Mouse (Mus musculus) liver, embryonic 11.5 days (tissue): Measurements from ENCODE around the gene Sfmbt1. TPM values are rescaled to one million over a fixed set of nuclear protein-coding genes. Genes with fewer than 3 reads are reported as not detected.
"Not testable (repeated sequence)": the region's sequence is repeated elsewhere in the genome, so short reads cannot be mapped to it uniquely, and the experiment has no call there.

Source experiments
- ATAC-seq: fragments of 200-750 bp; cut with Nextera tagmentation; replicated peaks from 2 replicates; pipeline ENCODE4 v1.8.0; 2017; ENCODE audit warnings: moderate number of reproducible peaks, mild to moderate bottlenecking, moderate TSS enrichment, moderate library complexity; ENCODE audit not compliant: low FRiP score
- DNase-seq: peaks from one replicate; pipeline ENCODE4 v3.0.0-alpha.2; 2017; ENCODE audit warnings: low spot score
- H3K27ac ChIP-seq: fragments of 300-500 bp; sonication (generic); 2 replicates; pipeline ENCODE4 v1.5.1; 2014; ENCODE audit warnings: mild to moderate bottlenecking, low read depth, low read length, control low read depth
- H3K27me3 ChIP-seq: fragments of 300-500 bp; sonication (generic); replicated peaks from 2 replicates; pipeline ENCODE4 v1.6.1; 2014; ENCODE audit warnings: low read length, mixed read lengths; ENCODE audit not compliant: control insufficient read depth, insufficient read depth
- H3K36me3 ChIP-seq: fragments of 300-500 bp; sonication (generic); 2 replicates; pipeline ENCODE4 v1.6.1; 2014; ENCODE audit warnings: mild to moderate bottlenecking, low read length, moderate library complexity, mixed read lengths; ENCODE audit not compliant: control insufficient read depth, insufficient read depth
- H3K4me1 ChIP-seq: fragments of 300-500 bp; sonication (generic); replicated peaks from 2 replicates; pipeline ENCODE4 v1.6.1; 2014; ENCODE audit warnings: low read length, mixed read lengths; ENCODE audit not compliant: control insufficient read depth, insufficient read depth
- H3K4me2 ChIP-seq: fragments of 300-500 bp; sonication (generic); 2 replicates; pipeline ENCODE4 v1.6.1; 2014; ENCODE audit warnings: mild to moderate bottlenecking, control low read depth, moderate library complexity
- H3K4me3 ChIP-seq: fragments of 300-500 bp; sonication (generic); 2 replicates; pipeline ENCODE4 v1.5.1; 2014; ENCODE audit warnings: low read depth, low read length, control low read depth
- H3K9ac ChIP-seq: fragments of 300-500 bp; sonication (generic); 2 replicates; pipeline ENCODE4 v1.6.1; 2014; ENCODE audit warnings: low read depth, low read length, control low read depth
- H3K9me3 ChIP-seq: fragments of 300-500 bp; sonication (generic); 2 replicates; pipeline ENCODE4 v1.6.1; 2016; ENCODE audit warnings: low read length, inconsistent platforms, mixed read lengths; ENCODE audit not compliant: control insufficient read depth
- WGBS: fragments of 180-500 bp; shearing (Covaris S2); extraction: QIAGEN DNeasy Blood & Tissue Kit; methylation state at CpG from one replicate; pipeline ENCODE4 v1.1.7; 2014; 5-methylcytosine and 5-hydroxymethylcytosine counted together
- polyA plus RNA-seq: library from polyadenylated mRNA; unstranded; fragments of >200 nt; fragmentation: Nextera tagmentation; extraction: Ambion mirVana; gene quantifications from 2 replicates; pipeline ENCODE4 v1.2.1, GENCODE M21; 2014

Sfmbt1 gene
- polyA plus RNA-seq, 1 experiment from 2014 or later, result 23.0 TPM

- Histone ChIP-seq H3K4me3 (no peak overlapping the region), H3K4me1 (peaks cover 3% of the 10 kb centered on the region; the same call in 1 of the 2 replicates), H3K9ac (no peak overlapping the region), H3K27ac (peak overlapping the region; percentile 70), H3K9me3 (no peaks in the 10 kb centered on the region), H3K27me3 (no peaks in the 10 kb centered on the region), H3K36me3 (no peaks in the 10 kb centered on the region), H3K4me2 (peak overlapping the region; percentile 35)
- 46% methylated on average over 8 of the region's 8 CpGs for WGBS
- peak; percentile 79 for ATAC-seq
- peak; percentile 40 for DNase-seq
Measured at GRCm38 (mm10) chr14:30704098-30704855, 10.4 kb upstream of the Sfmbt1 start.

- H3K4me2 ChIP-seq, result no peak overlapping the region
- H3K9me3 ChIP-seq, result no peaks in the 10 kb centered on the region
- 89% methylated on average over 2 of the region's 2 CpGs for WGBS
Measured at GRCm38 (mm10) chr14:30711892-30712291, 2.8 kb upstream of the Sfmbt1 start.

GRCm38 (mm10) chr14:30713769-30714168 lies 880 bp upstream of the Sfmbt1 start:
- Histone ChIP-seq H3K36me3 (no peaks in the 10 kb centered on the region), H3K4me2 (no peak overlapping the region), H3K27ac (no peak overlapping the region), H3K9ac (no peak overlapping the region), H3K4me1 (peaks cover 6% of the 10 kb centered on the region; the same call in 1 of the 2 replicates), H3K4me3 (no peak overlapping the region), H3K27me3 (0 out of 2 replicates have a peak, but pooled peaks cover 4% of the 10 kb centered on the region), H3K9me3 (no peaks in the 10 kb centered on the region)
- DNase-seq, result no peak
- 81% methylated on average over 1 of the region's 1 CpGs for WGBS
- ATAC-seq, result no peak

More at GRCm38 (mm10) chr14:30711892-30712291, 2.8 kb upstream of the Sfmbt1 start:
- Histone ChIP-seq H3K27me3 (0 out of 2 replicates have a peak, but pooled peaks cover 4% of the 10 kb centered on the region), H3K36me3 (no peaks in the 10 kb centered on the region), H3K4me3 (no peak overlapping the region), H3K9ac (no peak overlapping the region), H3K27ac (no peak overlapping the region), H3K4me1 (peaks cover 4% of the 10 kb centered on the region; the same call in 1 of the 2 replicates)
- ATAC-seq (no peak), DNase-seq (peak; percentile 21)

- Histone ChIP-seq H3K9ac (peak overlapping the region; percentile 97), H3K27ac (peak overlapping the region; percentile 95), H3K4me3 (peak overlapping the region; percentile 91), H3K27me3 (0 out of 2 replicates have a peak, but pooled peaks cover 4% of the 10 kb centered on the region), H3K9me3 (no peaks in the 10 kb centered on the region), H3K4me2 (peak overlapping the region; percentile 97), H3K4me1 (peaks cover 8% of the 10 kb centered on the region; the same call in 1 of the 2 replicates), H3K36me3 (no peaks in the 10 kb centered on the region)
- ATAC-seq (peak; percentile 76; the same call in 1 of the 2 replicates), DNase-seq (peak; percentile 83)
- WGBS, result under 1% methylated on average over 54 of the region's 68 CpGs
Measured at GRCm38 (mm10) chr14:30715618-30716050, 985 bp downstream of the Sfmbt1 start.

GRCm38 (mm10) chr14:30716051-30716952 lies 1.7 kb downstream of the Sfmbt1 start:
- peak overlapping the region; percentile 97 for H3K9ac ChIP-seq
- H3K27ac ChIP-seq, result peak overlapping the region; percentile 95
- no peaks in the 10 kb centered on the region for H3K36me3 ChIP-seq
- H3K27me3 ChIP-seq, result 0 out of 2 replicates have a peak, but pooled peaks cover 4% of the 10 kb centered on the region
- peaks cover 8% of the 10 kb centered on the region; the same call in 1 of the 2 replicates for H3K4me1 ChIP-seq
- WGBS, result under 1% methylated on average over 96 of the region's 106 CpGs
- peak; percentile 73 for ATAC-seq
- peak overlapping the region; percentile 91 for H3K4me3 ChIP-seq
- DNase-seq, result peak; percentile 81
- no peaks in the 10 kb centered on the region for H3K9me3 ChIP-seq
- H3K4me2 ChIP-seq, result peak overlapping the region; percentile 97

- H3K4me2 ChIP-seq, result peak overlapping the region; percentile 97
- H3K9me3 ChIP-seq, result no peaks in the 10 kb centered on the region
- DNase-seq (no peak), ATAC-seq (no peak)
- peak overlapping the region; percentile 95; the same call in 1 of the 2 replicates for H3K27ac ChIP-seq
- 12% methylated on average over 7 of the region's 7 CpGs for WGBS
- H3K36me3 ChIP-seq, result no peaks in the 10 kb centered on the region
- H3K27me3 ChIP-seq, result 0 out of 2 replicates have a peak, but pooled peaks cover 4% of the 10 kb centered on the region
- peak overlapping the region; percentile 91 for H3K4me3 ChIP-seq
- peak overlapping the region; percentile 97 for H3K9ac ChIP-seq
- peaks cover 8% of the 10 kb centered on the region; the same call in 1 of the 2 replicates for H3K4me1 ChIP-seq
Measured at GRCm38 (mm10) chr14:30716953-30717285, 2.3 kb downstream of the Sfmbt1 start.

- ATAC-seq, H3K27me3 ChIP-seq, H3K4me2 ChIP-seq, H3K4me1 ChIP-seq, H3K36me3 ChIP-seq, H3K27ac ChIP-seq, H3K9me3 ChIP-seq, H3K9ac ChIP-seq, H3K4me3 ChIP-seq, DNase-seq: not testable (repeated sequence)
- 94% methylated on average over 1 of the region's 1 CpGs for WGBS
Measured at GRCm38 (mm10) chr14:30718696-30719095, 4.0 kb downstream of the Sfmbt1 start.

GRCm38 (mm10) chr14:30719514-30719913 lies 4.9 kb downstream of the Sfmbt1 start:
- no peak overlapping the region for H3K4me3 ChIP-seq
- H3K36me3 ChIP-seq, result no peaks in the 10 kb centered on the region
- peaks cover 8% of the 10 kb centered on the region; the same call in 1 of the 2 replicates for H3K4me1 ChIP-seq
- 44% methylated on average over 1 of the region's 1 CpGs for whole genome bisulfite sequencing
- H3K27ac ChIP-seq, result no peak overlapping the region
- DNase-seq (no peak), ATAC-seq (no peak)
- H3K27me3 ChIP-seq, result 0 out of 2 replicates have a peak, but pooled peaks cover 4% of the 10 kb centered on the region
- no peak overlapping the region for H3K4me2 ChIP-seq
- H3K9me3 ChIP-seq, result no peaks in the 10 kb centered on the region
- no peak overlapping the region for H3K9ac ChIP-seq
